Mouse (Mus musculus) midbrain, embryonic 13.5 days (tissue): Measurements from ENCODE around the gene Chchd10. TPM values are rescaled to one million over a fixed set of nuclear protein-coding genes. Genes with fewer than 3 reads are reported as not detected.
"Not testable (repeated sequence)": the region's sequence is repeated elsewhere in the genome, so short reads cannot be mapped to it uniquely, and the experiment has no call there.

Source experiments
- ATAC-seq: fragments of 200-750 bp; cut with Nextera tagmentation; 2 replicates; pipeline ENCODE4 v1.8.0; 2017; ENCODE audit warnings: mild to moderate bottlenecking, moderate TSS enrichment, moderate library complexity
- H3K27ac ChIP-seq: fragments of 300-500 bp; sonication (generic); 2 replicates; pipeline ENCODE4 v1.5.1; 2015; ENCODE audit warnings: inconsistent platforms, mild to moderate bottlenecking, moderate library complexity
- H3K27me3 ChIP-seq: fragments of 300-500 bp; sonication (generic); 2 replicates; pipeline ENCODE4 v1.6.1; 2015; ENCODE audit warnings: mild to moderate bottlenecking, inconsistent platforms
- H3K36me3 ChIP-seq: fragments of 300-500 bp; sonication (generic); 2 replicates; pipeline ENCODE4 v1.6.1; 2015; ENCODE audit warnings: mild to moderate bottlenecking, inconsistent platforms
- H3K4me1 ChIP-seq: fragments of 300-500 bp; sonication (generic); replicated peaks from 2 replicates; pipeline ENCODE4 v1.6.1; 2015; ENCODE audit warnings: inconsistent platforms
- H3K4me2 ChIP-seq: fragments of 300-500 bp; sonication (generic); replicated peaks from 2 replicates; pipeline ENCODE4 v1.6.1; 2015; ENCODE audit warnings: moderate library complexity, mild to moderate bottlenecking, inconsistent platforms
- H3K4me3 ChIP-seq: fragments of 300-500 bp; sonication (generic); replicated peaks from 2 replicates; pipeline ENCODE4 v1.5.1; 2015; ENCODE audit warnings: mild to moderate bottlenecking, inconsistent platforms
- H3K9ac ChIP-seq: fragments of 300-500 bp; sonication (generic); replicated peaks from 2 replicates; pipeline ENCODE4 v1.6.1; 2015; ENCODE audit warnings: mild to moderate bottlenecking, inconsistent platforms
- H3K9me3 ChIP-seq: fragments of 300-500 bp; sonication (generic); 2 replicates; pipeline ENCODE4 v1.6.1; 2016; ENCODE audit warnings: mild to moderate bottlenecking, inconsistent platforms
- WGBS: fragments of 180-500 bp; shearing (Covaris S2); methylation state at CpG from one replicate; pipeline ENCODE4 v1.1.7; 2015; 5-methylcytosine and 5-hydroxymethylcytosine counted together
- polyA plus RNA-seq: library from polyadenylated mRNA; unstranded; fragments of >200 nt; fragmentation: Nextera tagmentation; extraction: Ambion mirVana; gene quantifications from 2 replicates; pipeline ENCODE4 v1.2.1, GENCODE M21; 2015

Gene Chchd10
- 15.1 and 17.1 TPM in 2 replicates for polyA plus RNA-seq

DNA sequence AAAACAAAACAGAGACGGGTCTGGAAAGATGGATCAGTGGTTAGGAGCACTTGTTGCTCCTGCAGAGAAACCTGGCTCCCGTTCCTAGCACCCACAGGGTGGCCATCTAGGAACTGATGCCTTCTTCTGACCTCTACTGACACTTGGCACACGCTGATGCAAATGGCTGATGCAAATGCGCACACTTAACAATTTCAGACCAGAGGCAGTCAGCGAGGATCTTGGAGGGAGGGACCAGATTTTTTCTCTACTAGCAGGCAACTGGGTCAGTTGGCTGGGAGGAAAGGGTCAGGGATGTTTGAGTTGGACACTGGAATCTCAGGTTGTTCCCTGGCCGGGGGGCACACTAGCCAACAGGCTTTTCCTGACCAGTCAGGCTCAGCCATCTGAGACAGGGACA lies at the start of gene Chchd10:
Chchd10 (plus strand) TSS at position 240 of the 400 bp plus-strand sequence.
- 16% methylated on average over 6 of the region's 6 CpGs for WGBS
- H3K27me3 ChIP-seq = peaks cover 57% of the 10 kb centered on the region
- ATAC-seq = no peak
- H3K9me3 ChIP-seq = no peaks in the 10 kb centered on the region
- H3K9ac ChIP-seq = peak within 1 kb of the TSS; percentile 85
- peaks cover 5% of the 10 kb centered on the region; the same call in 1 of the 2 replicates for H3K36me3 ChIP-seq
- peaks cover 51% of the 10 kb centered on the region for H3K4me1 ChIP-seq
- peak within 1 kb of the TSS; percentile 91 for H3K4me2 ChIP-seq
- H3K4me3 ChIP-seq = peak within 1 kb of the TSS; percentile 49
- H3K27ac ChIP-seq = peak within 1 kb of the TSS; percentile 17; the same call in 1 of the 2 replicates

DNA sequence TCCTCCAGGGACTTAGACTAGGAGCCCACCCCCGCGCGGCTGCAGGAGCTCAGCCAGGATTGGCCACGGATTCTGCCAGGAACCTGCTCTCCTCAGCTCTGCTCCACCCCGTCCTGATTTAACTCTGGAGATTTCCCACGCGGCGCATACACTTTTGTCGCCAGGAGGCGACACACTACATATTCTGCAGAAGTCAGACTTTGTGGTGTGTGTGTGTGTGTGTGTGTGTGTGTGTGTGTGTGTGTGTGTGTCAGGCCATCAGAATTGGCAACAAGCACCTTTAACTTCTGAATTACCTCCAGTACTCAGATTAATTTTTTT lies 49.7 kb upstream of the Chchd10 start:
- Histone ChIP-seq H3K4me2 (peak overlapping the region; percentile 27), H3K36me3 (no peaks in the 10 kb centered on the region), H3K27ac (no peak overlapping the region), H3K4me3 (no peak overlapping the region), H3K9ac (no peak overlapping the region), H3K4me1 (peaks cover 15% of the 10 kb centered on the region), H3K9me3 (no peaks in the 10 kb centered on the region), H3K27me3 (no peaks in the 10 kb centered on the region)
- 2% methylated on average over 10 of the region's 10 CpGs for WGBS
- ATAC-seq = peak; percentile 74

DNA sequence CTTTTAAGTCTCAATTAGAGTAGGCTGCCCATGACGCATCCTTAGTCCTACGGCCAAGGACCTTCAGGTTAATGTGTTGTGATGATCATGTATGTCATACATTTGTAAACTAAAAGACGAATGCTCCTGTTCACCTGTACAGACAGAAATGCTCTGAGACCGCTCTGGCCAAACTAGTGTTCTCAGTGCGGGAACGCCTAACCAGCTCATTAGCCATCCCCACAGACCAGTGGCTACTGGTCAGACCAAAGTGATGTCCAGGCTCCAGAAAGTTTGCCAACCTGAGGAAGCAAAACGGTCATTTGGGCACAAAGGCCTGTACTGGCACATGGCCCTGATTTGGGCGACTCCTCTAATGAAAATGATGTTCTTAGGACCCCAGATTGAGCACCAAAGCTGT lies 48.2 kb upstream of the Chchd10 start:
- peaks cover 15% of the 10 kb centered on the region for H3K4me1 ChIP-seq
- 97% methylated on average over 8 of the region's 8 CpGs for WGBS
- no peak overlapping the region for H3K27ac ChIP-seq
- no peak overlapping the region for H3K4me3 ChIP-seq
- no peaks in the 10 kb centered on the region for H3K27me3 ChIP-seq
- H3K4me2 ChIP-seq = no peak overlapping the region
- H3K36me3 ChIP-seq = no peaks in the 10 kb centered on the region
- H3K9ac ChIP-seq = no peak overlapping the region
- no peak for ATAC-seq
- H3K9me3 ChIP-seq = no peaks in the 10 kb centered on the region

DNA sequence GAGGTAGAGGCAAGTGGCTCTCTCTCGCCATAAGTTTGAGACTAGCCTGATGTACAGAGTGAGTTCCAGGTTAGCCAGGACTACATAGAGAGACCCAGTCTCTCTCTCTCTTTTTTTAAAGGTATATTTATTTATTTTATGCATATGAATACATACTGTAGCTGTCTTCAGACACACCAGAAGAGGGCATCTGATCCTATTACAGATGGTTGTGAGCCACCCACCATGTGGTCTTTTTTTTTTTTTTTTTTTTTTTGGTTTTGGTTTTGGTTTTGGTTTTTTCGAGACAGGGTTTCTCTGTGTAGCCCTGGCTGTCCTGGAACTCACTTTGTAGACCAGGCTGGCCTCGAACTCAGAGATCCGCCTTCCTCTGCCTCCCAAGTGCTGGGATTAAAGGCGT lies 45.4 kb upstream of the Chchd10 start:
- not testable (repeated sequence) for H3K27me3 ChIP-seq, H3K4me3 ChIP-seq, ATAC-seq, H3K36me3 ChIP-seq, H3K27ac ChIP-seq, H3K9ac ChIP-seq, H3K4me2 ChIP-seq, H3K9me3 ChIP-seq, H3K4me1 ChIP-seq
- WGBS = 87% methylated on average over 5 of the region's 5 CpGs

DNA sequence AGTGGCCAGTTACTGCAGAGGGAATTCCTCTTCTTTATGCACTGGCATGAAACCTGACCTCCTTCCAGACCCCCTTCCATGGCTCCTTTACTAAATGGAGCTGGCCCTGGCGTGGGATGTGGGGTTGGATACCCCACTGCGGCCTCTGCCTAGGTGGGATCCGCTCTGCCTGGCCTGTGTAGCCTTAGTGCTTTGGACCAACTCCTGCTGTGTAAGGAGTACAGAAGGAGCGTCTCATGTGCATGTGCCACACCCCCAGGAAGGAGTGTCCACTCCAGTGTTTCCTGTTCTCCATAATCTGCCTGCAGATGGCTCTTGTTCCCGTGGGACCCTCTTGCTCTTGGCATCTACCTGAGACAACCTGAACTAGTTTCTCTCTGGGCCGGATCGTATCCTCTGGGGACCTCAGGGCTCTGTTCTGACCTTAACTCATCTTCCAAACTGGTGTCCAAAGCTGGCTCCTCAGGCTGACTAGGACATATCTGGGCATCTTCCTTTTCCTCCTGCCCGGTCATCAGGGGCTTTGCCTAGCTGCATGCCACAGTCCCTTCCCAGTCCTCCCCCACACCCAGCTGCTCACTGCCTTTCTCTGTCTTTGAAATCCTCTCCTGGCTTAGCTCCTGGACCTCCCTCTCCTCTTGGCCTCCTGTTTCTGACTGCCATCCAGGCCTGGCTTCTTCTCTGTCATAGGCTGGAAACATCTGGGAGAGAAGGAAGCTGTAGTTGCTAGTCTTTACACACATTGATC lies 43.4 kb upstream of the Chchd10 start:
- H3K27ac ChIP-seq = no peak overlapping the region
- H3K4me2 ChIP-seq = no peak overlapping the region
- WGBS = 60% methylated on average over 8 of the region's 8 CpGs
- peaks cover 10% of the 10 kb centered on the region for H3K36me3 ChIP-seq
- H3K4me1 ChIP-seq = peaks cover 13% of the 10 kb centered on the region
- no peak for ATAC-seq
- no peak overlapping the region for H3K9ac ChIP-seq
- H3K9me3 ChIP-seq = no peaks in the 10 kb centered on the region
- H3K4me3 ChIP-seq = no peak overlapping the region
- no peaks in the 10 kb centered on the region for H3K27me3 ChIP-seq

DNA sequence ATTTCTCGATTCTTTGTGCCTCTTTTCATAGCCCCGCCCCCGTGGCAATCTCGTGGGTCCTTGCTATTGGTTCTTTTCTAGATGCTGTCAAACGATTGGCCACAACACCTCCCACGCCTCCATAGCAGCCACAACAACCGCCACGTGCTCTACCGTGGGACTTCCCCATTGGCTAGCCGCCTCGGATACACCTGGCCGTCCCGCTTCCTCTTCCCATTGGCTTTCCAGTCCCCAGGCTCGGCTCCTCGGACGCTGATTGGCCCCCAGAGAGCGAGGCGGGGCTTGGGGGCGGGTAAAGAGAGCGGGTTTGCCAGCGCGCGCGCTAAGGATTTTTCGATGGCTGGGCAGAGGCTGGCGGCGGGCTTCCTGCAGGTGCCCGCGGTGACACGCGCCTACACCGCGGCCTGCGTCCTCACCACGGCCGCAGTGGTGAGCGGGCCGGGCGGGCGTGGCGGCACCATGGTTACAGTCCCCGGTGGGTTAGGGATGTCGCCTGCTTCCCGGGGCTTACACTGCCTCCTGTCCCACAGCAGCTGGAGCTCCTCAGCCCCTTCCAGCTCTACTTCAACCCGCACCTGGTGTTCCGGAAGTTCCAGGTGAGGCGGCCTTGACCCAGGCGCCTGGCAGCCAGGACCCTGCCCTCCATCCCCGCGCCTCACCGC lies 39.7 kb upstream of the Chchd10 start, which contains the start of gene Derl3:
Derl3 (plus strand) TSS at position 325 of the 662 bp plus-strand sequence.
- H3K9ac ChIP-seq = peak within 1 kb of the TSS; percentile 65
- peaks cover 39% of the 10 kb centered on the region for H3K36me3 ChIP-seq
- no peaks in the 10 kb centered on the region for H3K9me3 ChIP-seq
- ATAC-seq = peak; percentile 100
- peak within 1 kb of the TSS; percentile 46 for H3K4me3 ChIP-seq
- peak within 1 kb of the TSS; percentile 88 for H3K4me2 ChIP-seq
- peaks cover 13% of the 10 kb centered on the region for H3K4me1 ChIP-seq
- no peaks in the 10 kb centered on the region for H3K27me3 ChIP-seq
- 1% methylated on average over 51 of the region's 51 CpGs for WGBS
- peak within 1 kb of the TSS; percentile 59 for H3K27ac ChIP-seq

DNA sequence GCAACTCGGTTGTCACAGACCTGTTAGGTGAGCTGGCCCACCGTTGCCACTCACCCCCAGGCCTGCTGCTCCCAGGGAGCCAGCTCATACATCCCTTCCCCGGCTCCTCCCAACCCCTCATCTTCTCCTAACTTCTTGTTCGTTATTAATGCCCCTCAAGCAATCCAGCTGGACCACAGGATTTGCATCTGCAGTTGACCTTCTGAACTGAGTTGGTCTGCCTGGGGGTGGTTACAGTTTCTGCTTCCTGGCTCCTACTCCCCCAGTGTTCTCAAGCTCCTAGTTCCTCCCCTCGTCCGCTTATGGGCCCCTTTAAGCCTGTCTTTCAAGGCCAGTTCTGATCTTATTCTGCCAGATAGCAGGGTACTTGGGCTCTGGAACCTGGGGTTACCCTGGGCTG lies 38.3 kb upstream of the Chchd10 start:
- H3K4me3 ChIP-seq = no peak overlapping the region
- no peak overlapping the region for H3K27ac ChIP-seq
- H3K36me3 ChIP-seq = peaks cover 52% of the 10 kb centered on the region
- WGBS = 85% methylated on average over 6 of the region's 6 CpGs
- no peaks in the 10 kb centered on the region for H3K9me3 ChIP-seq
- H3K27me3 ChIP-seq = no peaks in the 10 kb centered on the region
- H3K4me2 ChIP-seq = no peak overlapping the region
- ATAC-seq = no peak
- H3K9ac ChIP-seq = no peak overlapping the region
- peaks cover 13% of the 10 kb centered on the region for H3K4me1 ChIP-seq

DNA sequence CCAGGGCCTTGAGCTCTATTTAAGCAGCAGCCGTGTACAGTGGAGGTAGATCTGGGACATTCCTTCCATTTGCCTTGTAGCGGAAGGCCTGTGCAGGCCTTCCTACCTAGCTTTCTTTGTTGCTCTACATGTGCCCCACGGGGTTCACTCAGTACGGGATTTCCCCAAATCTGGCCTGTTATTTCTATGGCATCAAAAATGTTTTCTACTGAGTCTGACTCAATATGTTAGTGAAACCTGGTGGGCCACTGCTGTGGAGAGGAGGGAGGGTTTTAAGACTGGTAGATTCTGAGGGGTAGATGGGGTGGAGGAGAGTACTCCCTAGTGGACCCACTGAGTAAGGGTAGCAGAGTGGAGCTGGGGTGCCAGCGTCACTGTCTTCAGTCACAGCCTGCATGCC lies 37.2 kb upstream of the Chchd10 start:
- 96% methylated on average over 5 of the region's 5 CpGs for WGBS
- Histone ChIP-seq H3K27me3 (no peaks in the 10 kb centered on the region), H3K9ac (no peak overlapping the region), H3K9me3 (no peaks in the 10 kb centered on the region), H3K4me3 (no peak overlapping the region), H3K36me3 (peaks cover 62% of the 10 kb centered on the region), H3K4me2 (no peak overlapping the region), H3K4me1 (peaks cover 13% of the 10 kb centered on the region), H3K27ac (no peak overlapping the region)
- no peak for ATAC-seq

DNA sequence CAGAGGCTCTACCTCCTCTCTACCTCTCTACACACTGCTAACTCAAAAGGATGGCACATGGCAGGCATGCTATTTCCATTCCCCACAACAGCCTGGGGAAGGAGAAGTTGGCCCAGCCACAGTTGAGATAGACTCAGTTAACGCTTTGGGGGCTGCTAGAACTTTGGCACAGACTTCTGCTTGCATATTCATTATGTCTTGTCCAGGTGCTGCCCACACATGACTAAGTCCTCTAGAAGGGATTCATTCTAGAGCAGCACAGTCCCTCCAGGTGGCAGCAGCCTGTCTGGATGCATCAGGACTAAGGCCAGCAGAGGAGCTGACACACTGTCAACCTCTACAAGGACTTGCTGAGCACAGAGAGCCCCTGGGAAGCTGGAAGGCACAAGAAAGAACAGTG lies 36.7 kb upstream of the Chchd10 start:
- H3K4me2 ChIP-seq = no peak overlapping the region
- H3K4me3 ChIP-seq = no peak overlapping the region
- no peak for ATAC-seq
- H3K9me3 ChIP-seq = no peaks in the 10 kb centered on the region
- H3K9ac ChIP-seq = no peak overlapping the region
- H3K27me3 ChIP-seq = no peaks in the 10 kb centered on the region
- H3K4me1 ChIP-seq = peaks cover 13% of the 10 kb centered on the region
- WGBS = 94% methylated on average over 1 of the region's 1 CpGs
- no peak overlapping the region for H3K27ac ChIP-seq
- H3K36me3 ChIP-seq = peaks cover 67% of the 10 kb centered on the region

DNA sequence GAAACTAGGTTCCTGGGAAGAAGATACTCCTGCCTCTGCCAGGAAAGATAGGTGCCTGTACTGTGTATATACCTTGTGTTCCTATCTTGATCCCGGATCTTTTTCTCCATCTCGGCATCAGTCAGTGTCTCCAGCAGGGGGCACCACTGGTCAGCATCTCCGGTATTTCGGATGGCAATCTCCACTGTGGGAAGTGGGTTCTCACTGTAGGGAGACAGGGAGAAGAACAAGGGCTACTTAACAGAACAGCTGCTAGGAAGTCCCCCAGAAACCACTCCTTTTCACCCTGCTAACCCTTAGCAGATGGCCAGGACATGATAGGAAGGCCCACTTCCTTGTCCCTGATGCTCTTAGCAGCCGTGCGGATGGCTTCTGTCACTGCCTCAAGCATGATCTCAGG lies 35.6 kb upstream of the Chchd10 start:
- no peak for ATAC-seq
- Histone ChIP-seq H3K4me2 (no peak overlapping the region), H3K4me3 (no peak overlapping the region), H3K27me3 (no peaks in the 10 kb centered on the region), H3K9ac (no peak overlapping the region), H3K36me3 (peaks cover 78% of the 10 kb centered on the region), H3K9me3 (no peaks in the 10 kb centered on the region), H3K27ac (no peak overlapping the region), H3K4me1 (peaks cover 13% of the 10 kb centered on the region)
- 33% methylated on average over 6 of the region's 6 CpGs for WGBS

DNA sequence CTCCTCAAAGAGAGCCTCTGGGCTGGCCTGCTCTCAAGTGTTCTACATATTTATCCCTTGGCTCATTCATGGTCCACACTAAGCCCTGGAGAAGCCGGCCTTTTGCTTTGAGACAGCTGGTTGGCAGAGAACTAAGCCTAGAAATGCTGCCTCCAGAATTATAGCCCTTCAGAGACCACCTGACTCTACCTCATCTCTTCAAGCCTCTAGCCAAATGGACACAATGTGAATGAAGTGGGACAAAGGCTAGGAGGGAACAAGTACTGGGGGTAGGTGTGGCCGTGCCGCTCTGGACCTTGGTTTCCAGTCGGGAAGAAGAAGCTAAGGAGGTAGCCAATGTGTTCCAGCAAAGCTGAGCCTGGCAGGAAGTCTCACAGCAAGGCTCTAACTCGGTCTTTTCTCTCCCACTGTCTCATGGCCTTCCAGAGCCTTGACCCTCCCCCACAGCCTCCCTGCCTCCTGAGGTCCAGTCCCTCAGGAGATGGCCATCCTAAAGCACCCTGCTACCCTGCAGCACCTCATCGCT lies 34.8 kb upstream of the Chchd10 start:
- H3K4me3 ChIP-seq = no peak overlapping the region
- no peak overlapping the region for H3K27ac ChIP-seq
- WGBS = 79% methylated on average over 6 of the region's 6 CpGs
- no peak overlapping the region for H3K4me2 ChIP-seq
- H3K36me3 ChIP-seq = peaks cover 85% of the 10 kb centered on the region
- H3K27me3 ChIP-seq = no peaks in the 10 kb centered on the region
- no peaks in the 10 kb centered on the region for H3K9me3 ChIP-seq
- no peak overlapping the region for H3K9ac ChIP-seq
- ATAC-seq = no peak
- peaks cover 9% of the 10 kb centered on the region for H3K4me1 ChIP-seq

DNA sequence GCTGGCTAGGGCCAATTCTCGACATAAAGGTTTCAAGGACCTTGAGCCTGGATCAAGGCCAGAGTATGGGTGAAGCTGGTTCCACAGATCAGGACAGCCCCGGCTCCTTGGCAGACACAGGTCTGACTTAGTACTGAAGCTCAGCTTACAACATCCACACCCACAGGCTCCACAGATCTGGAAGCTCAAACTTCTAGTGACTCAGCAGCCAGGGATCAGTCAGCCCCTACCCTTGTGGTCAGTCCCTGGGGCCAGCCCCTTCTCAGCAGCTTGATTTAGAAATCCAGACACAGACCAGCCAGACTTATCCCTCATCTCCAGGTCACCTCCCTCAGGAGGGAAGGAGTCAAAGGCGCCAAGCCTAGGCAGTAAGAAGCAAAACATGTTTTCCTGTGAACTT lies 34.1 kb upstream of the Chchd10 start:
- Histone ChIP-seq H3K9me3 (no peaks in the 10 kb centered on the region), H3K27me3 (no peaks in the 10 kb centered on the region), H3K4me1 (peaks cover 3% of the 10 kb centered on the region; the same call in 1 of the 2 replicates), H3K36me3 (peaks cover 90% of the 10 kb centered on the region), H3K4me3 (no peak overlapping the region), H3K9ac (no peak overlapping the region), H3K4me2 (no peak overlapping the region), H3K27ac (no peak overlapping the region)
- no peak for ATAC-seq
- 78% methylated on average over 3 of the region's 3 CpGs for whole genome bisulfite sequencing
